In genomic region chr11:75549658-75550111, GRCm38 (mm10) we compare ENCODE assay signal across 8 mouse cellular contexts. TPM values are rescaled to one million over a fixed set of nuclear protein-coding genes. Genes with fewer than 3 reads are reported as not detected.
DNase-seq lines count a peak whose midpoint lies in the region; ATAC-seq lines count a peak whose summit lies in the region.

No protein-coding gene starts in this region.

- no peak for ATAC-seq in midbrain, embryonic 11.5 days (ENCODE audit: low FRiP score)
- ATAC-seq in midbrain, embryonic 15.5 days (replicated peaks): no peak
- peak; percentile 23; the same call in 1 of the 2 replicates for ATAC-seq in liver, embryonic 11.5 days (replicated peaks; ENCODE audit: low FRiP score)
- no peak for ATAC-seq in stomach, embryonic 15.5 days (ENCODE audit: insufficient read depth, low FRiP score, low read depth)

- H3K4me1 ChIP-seq in midbrain, embryonic 11.5 days (ENCODE audit: control insufficient read depth, insufficient read depth, low read length): peaks cover 6% of the 10 kb centered on the region; the same call in 1 of the 2 replicates
- H3K4me1 ChIP-seq in midbrain, embryonic 15.5 days: peaks cover 14% of the 10 kb centered on the region; the same call in 1 of the 2 replicates
- peaks cover 12% of the 10 kb centered on the region for H3K4me1 ChIP-seq in liver, embryonic 11.5 days (replicated peaks; ENCODE audit: control insufficient read depth, insufficient read depth, low read length)
- H3K4me1 ChIP-seq in stomach, embryonic 15.5 days: peaks cover 40% of the 10 kb centered on the region

- H3K4me3 ChIP-seq in midbrain, embryonic 11.5 days (ENCODE audit: low read depth, low read length): no peak overlapping the region
- no peak overlapping the region for H3K4me3 ChIP-seq in midbrain, embryonic 15.5 days
- no peak overlapping the region for H3K4me3 ChIP-seq in liver, embryonic 11.5 days (ENCODE audit: low read depth, low read length)
- H3K4me3 ChIP-seq in stomach, embryonic 15.5 days (replicated peaks): no peak overlapping the region

- 66% methylated on average over 5 of the region's 5 CpGs for WGBS in midbrain, embryonic 11.5 days
- 55% methylated on average over 5 of the region's 5 CpGs for WGBS in midbrain, embryonic 15.5 days
- whole genome bisulfite sequencing in liver, embryonic 11.5 days: 47% methylated on average over 5 of the region's 5 CpGs
- WGBS in stomach, embryonic 15.5 days: 30% methylated on average over 5 of the region's 5 CpGs

- H3K27ac ChIP-seq in midbrain, embryonic 11.5 days (ENCODE audit: low read depth, low read length): no peak overlapping the region
- no peak overlapping the region for H3K27ac ChIP-seq in midbrain, embryonic 15.5 days
- H3K27ac ChIP-seq in liver, embryonic 11.5 days (ENCODE audit: low read depth, low read length): no peak overlapping the region
- peak overlapping the region; percentile 12; the same call in 1 of the 2 replicates for H3K27ac ChIP-seq in stomach, embryonic 15.5 days

- DNase-seq in cerebellum, adult 11-12 months: peak; percentile 63
- DNase-seq in cerebellum, adult 11 months: no peak
- DNase-seq in midbrain, embryonic 11.5 days (ENCODE audit: low spot score, missing footprints): peak; percentile 81
- DNase-seq in liver, embryonic 11.5 days (ENCODE audit: low spot score): no peak
- DNase-seq in gastrocnemius, postnatal 36 days: no peak
- no peak for DNase-seq in right cerebral cortex, postnatal 36 days (ENCODE audit: low spot score in 2 of 2)

- H3K36me3 ChIP-seq in midbrain, embryonic 11.5 days (ENCODE audit: control insufficient read depth, insufficient read depth, low read length): no peaks in the 10 kb centered on the region
- H3K36me3 ChIP-seq in midbrain, embryonic 15.5 days (replicated peaks): peaks cover 22% of the 10 kb centered on the region
- H3K36me3 ChIP-seq in liver, embryonic 11.5 days (ENCODE audit: control insufficient read depth, insufficient read depth, low read length): no peaks in the 10 kb centered on the region
- H3K36me3 ChIP-seq in stomach, embryonic 15.5 days: no peaks in the 10 kb centered on the region

- no peak overlapping the region for H3K9ac ChIP-seq in midbrain, embryonic 11.5 days (ENCODE audit: low read length)
- no peak overlapping the region for H3K9ac ChIP-seq in midbrain, embryonic 15.5 days
- no peak overlapping the region for H3K9ac ChIP-seq in liver, embryonic 11.5 days (ENCODE audit: low read depth, low read length)
- H3K9ac ChIP-seq in stomach, embryonic 15.5 days: no peak overlapping the region

- no peaks in the 10 kb centered on the region for H3K27me3 ChIP-seq in midbrain, embryonic 11.5 days (ENCODE audit: control insufficient read depth, insufficient read depth, low read length)
- H3K27me3 ChIP-seq in midbrain, embryonic 15.5 days (replicated peaks): no peaks in the 10 kb centered on the region
- no peaks in the 10 kb centered on the region for H3K27me3 ChIP-seq in liver, embryonic 11.5 days (replicated peaks; ENCODE audit: control insufficient read depth, insufficient read depth, low read length)
- no peaks in the 10 kb centered on the region for H3K27me3 ChIP-seq in stomach, embryonic 15.5 days (replicated peaks)

- H3K9me3 ChIP-seq in midbrain, embryonic 11.5 days (ENCODE audit: control insufficient read depth, low read length): no peaks in the 10 kb centered on the region
- H3K9me3 ChIP-seq in midbrain, embryonic 15.5 days: no peaks in the 10 kb centered on the region
- no peaks in the 10 kb centered on the region for H3K9me3 ChIP-seq in liver, embryonic 11.5 days (ENCODE audit: control insufficient read depth, low read length)
- no peaks in the 10 kb centered on the region for H3K9me3 ChIP-seq in stomach, embryonic 15.5 days

- intact Hi-C loops in gastrocnemius, postnatal 36 days (cut with DNase I): no loop called here

- no peak overlapping the region for H3K4me2 ChIP-seq in midbrain, embryonic 11.5 days
- H3K4me2 ChIP-seq in midbrain, embryonic 15.5 days: no peak overlapping the region
- H3K4me2 ChIP-seq in liver, embryonic 11.5 days: no peak overlapping the region
- no peak overlapping the region for H3K4me2 ChIP-seq in stomach, embryonic 15.5 days

RNA-seq across cellular contexts. Expression of gene Slc43a2, which starts 18.2 kb away (rescaled TPM):
- polyA plus RNA-seq in midbrain, embryonic 11.5 days (2014; fragmentation: Nextera tagmentation; extraction: Ambion mirVana): 3.3 and 3.7 TPM in 2 replicates
- 17.7 and 20.2 TPM in 2 replicates for polyA plus RNA-seq in midbrain, embryonic 15.5 days (2015; fragmentation: Nextera tagmentation; extraction: Ambion mirVana)
- polyA plus RNA-seq in liver, embryonic 11.5 days (2014; fragmentation: Nextera tagmentation; extraction: Ambion mirVana): 5.5 and 7.8 TPM in 2 replicates
- polyA plus RNA-seq in stomach, embryonic 15.5 days (2015; fragmentation: Nextera tagmentation; extraction: Ambion mirVana): 4.9 and 6.3 TPM in 2 replicates
- total RNA-seq in gastrocnemius, postnatal 36 days (2021): 10 to 100 TPM; 17.6 to 26.9 TPM

RNA-seq across cellular contexts. Expression of gene Scarf1, which starts 36.3 kb away (rescaled TPM):
- polyA plus RNA-seq in midbrain, embryonic 11.5 days (2014; fragmentation: Nextera tagmentation; extraction: Ambion mirVana): 2.9 and 3.4 TPM in 2 replicates
- polyA plus RNA-seq in midbrain, embryonic 15.5 days (2015; fragmentation: Nextera tagmentation; extraction: Ambion mirVana): 4.6 and 5.2 TPM in 2 replicates
- 7.0 and 7.8 TPM in 2 replicates for polyA plus RNA-seq in liver, embryonic 11.5 days (2014; fragmentation: Nextera tagmentation; extraction: Ambion mirVana)
- polyA plus RNA-seq in stomach, embryonic 15.5 days (2015; fragmentation: Nextera tagmentation; extraction: Ambion mirVana): 6.3 and 7.1 TPM in 2 replicates
- 1 to 10 TPM; 2.8 to 3.1 TPM for total RNA-seq in gastrocnemius, postnatal 36 days (2021)

RNA-seq across cellular contexts. Expression of gene Pitpna, which starts 38.2 kb away (rescaled TPM):
- polyA plus RNA-seq in midbrain, embryonic 11.5 days (2014; fragmentation: Nextera tagmentation; extraction: Ambion mirVana): 87.9 and 90.7 TPM in 2 replicates
- 103 and 116 TPM in 2 replicates for polyA plus RNA-seq in midbrain, embryonic 15.5 days (2015; fragmentation: Nextera tagmentation; extraction: Ambion mirVana)
- 63.2 and 65.1 TPM in 2 replicates for polyA plus RNA-seq in liver, embryonic 11.5 days (2014; fragmentation: Nextera tagmentation; extraction: Ambion mirVana)
- 82.4 and 83.4 TPM in 2 replicates for polyA plus RNA-seq in stomach, embryonic 15.5 days (2015; fragmentation: Nextera tagmentation; extraction: Ambion mirVana)
- 100 to 1,000 TPM; 186 to 223 TPM for total RNA-seq in gastrocnemius, postnatal 36 days (2021)

RNA-seq across cellular contexts. Expression of gene Rilp, which starts 39.8 kb away (rescaled TPM):
- polyA plus RNA-seq in midbrain, embryonic 11.5 days (2014; fragmentation: Nextera tagmentation; extraction: Ambion mirVana): 0.53 and 0.72 TPM in 2 replicates
- 1.9 and 2.0 TPM in 2 replicates for polyA plus RNA-seq in midbrain, embryonic 15.5 days (2015; fragmentation: Nextera tagmentation; extraction: Ambion mirVana)
- 1.2 and 1.5 TPM in 2 replicates for polyA plus RNA-seq in liver, embryonic 11.5 days (2014; fragmentation: Nextera tagmentation; extraction: Ambion mirVana)
- 1.0 and 1.1 TPM in 2 replicates for polyA plus RNA-seq in stomach, embryonic 15.5 days (2015; fragmentation: Nextera tagmentation; extraction: Ambion mirVana)
- 10 to 100 TPM; 39.1 to 40.1 TPM for total RNA-seq in gastrocnemius, postnatal 36 days (2021)

Comparison
In these comparisons a context has a peak if more than half of its experiments do, and no peak if none do; other contexts are left out.
1. DNase-seq: peak in cerebellum, adult 11-12 months (single experiment) and midbrain, embryonic 11.5 days (single experiment); none in cerebellum, adult 11 months (single experiment), liver, embryonic 11.5 days (single experiment), gastrocnemius, postnatal 36 days (0 of 2) and right cerebral cortex, postnatal 36 days (0 of 2).